Mouse (Mus musculus) ES-E14 (cell line): ENCODE data around the gene Clec2h. TPM values are rescaled to one million over a fixed set of nuclear protein-coding genes. Genes with fewer than 3 reads are reported as not detected.
"Not testable (repeated sequence)": the region's sequence is repeated elsewhere in the genome, so short reads cannot be mapped to it uniquely, and the experiment has no call there.

Experiments used
- DNase-seq: peaks from one replicate; pipeline ENCODE4 v3.0.0-alpha.2; 2013; ENCODE audit warnings: low read depth, low spot score
- H3K27ac ChIP-seq: 2 replicates; pipeline ENCODE4 v1.5.1; 2012; ENCODE audit warnings: low read depth, mild to moderate bottlenecking, low read length, moderate library complexity, mixed read lengths; ENCODE audit not compliant: poor library complexity, insufficient read depth, severe bottlenecking
- H3K36me3 ChIP-seq: 2 replicates; pipeline ENCODE4 v1.6.1; 2012; ENCODE audit warnings: mild to moderate bottlenecking, low read length, moderate library complexity, mixed read lengths; ENCODE audit not compliant: control insufficient read depth, poor library complexity, insufficient read depth, severe bottlenecking
- H3K4me1 ChIP-seq, 2 experiments: fragments of 150-350 bp in 1 of 2; sonication (generic) in 1 of 2; 2 replicates each; pipeline ENCODE4 v1.6.1; 2012; ENCODE audit warnings: low read length in 2 of 2, mild to moderate bottlenecking in 1 of 2, mixed read lengths in 1 of 2; ENCODE audit not compliant: control insufficient read depth in 2 of 2, insufficient read depth in 2 of 2, poor library complexity in 1 of 2
- H3K4me3 ChIP-seq, 2 experiments: fragments of 150-350 bp in 1 of 2; sonication (generic) in 1 of 2; 2 replicates each; pipeline ENCODE4 v1.5.1; 2012; ENCODE audit warnings: low read length in 2 of 2, low read depth in 1 of 2, mild to moderate bottlenecking in 1 of 2, mixed read lengths in 1 of 2; ENCODE audit not compliant: insufficient read depth in 1 of 2, poor library complexity in 1 of 2, severe bottlenecking in 1 of 2
- H3K9ac ChIP-seq: 2 replicates; pipeline ENCODE4 v1.6.1; 2012; ENCODE audit warnings: low read depth, mild to moderate bottlenecking, low read length, mixed read lengths; ENCODE audit not compliant: poor library complexity, insufficient read depth, severe bottlenecking
- H3K9me3 ChIP-seq: fragments of 150-350 bp; sonication (generic); 2 replicates; pipeline ENCODE4 v1.6.1; 2012; ENCODE audit warnings: low read depth, mild to moderate bottlenecking, low read length; ENCODE audit not compliant: control insufficient read depth, insufficient read depth
- CHD2 ChIP-seq: IDR thresholded peaks from 2 replicates; pipeline ENCODE4 v1.6.1; 2014; ENCODE audit warnings: mild to moderate bottlenecking, low read depth, low read length, inconsistent platforms
- HCFC1 ChIP-seq: IDR thresholded peaks from 2 replicates; pipeline ENCODE4 v1.6.1; 2012; ENCODE audit warnings: low read length, inconsistent platforms, borderline replicate concordance; ENCODE audit not compliant: insufficient read depth
- MAFK ChIP-seq: IDR thresholded peaks from 2 replicates; pipeline ENCODE4 v1.6.1; 2014; ENCODE audit warnings: mild to moderate bottlenecking, low read depth, low read length, inconsistent platforms; ENCODE audit not compliant: insufficient read depth
- ZC3H11A ChIP-seq: IDR thresholded peaks from 2 replicates; pipeline ENCODE4 v1.6.1; 2012; ENCODE audit warnings: low read depth, mild to moderate bottlenecking, inconsistent platforms, low read length, borderline replicate concordance
- ZNF384 ChIP-seq: IDR thresholded peaks from 2 replicates; pipeline ENCODE4 v1.6.1; 2012; ENCODE audit warnings: low read depth, low read length, inconsistent platforms
- in situ Hi-C, 2 experiments: fragments of 600-800 bp; cut with MboI; formaldehyde crosslinking; loops; one replicate each; pipeline ENCODE4 v1.15.1; 2025; ENCODE audit warnings: low sequenced_read_pairs in 2 of 2, inconsistent platforms in 1 of 2; ENCODE audit not compliant: unreplicated experiment in 2 of 2
- total RNA-seq: library from RNA; depleted of rRNA; stranded (reverse); fragments of 300-350 nt; gene quantifications from 2 replicates; pipeline ENCODE4 v1.2.3, GENCODE M21; 2012; rRNA removed

The Clec2h gene
- not detected in 2 replicates for total RNA-seq

DNA sequence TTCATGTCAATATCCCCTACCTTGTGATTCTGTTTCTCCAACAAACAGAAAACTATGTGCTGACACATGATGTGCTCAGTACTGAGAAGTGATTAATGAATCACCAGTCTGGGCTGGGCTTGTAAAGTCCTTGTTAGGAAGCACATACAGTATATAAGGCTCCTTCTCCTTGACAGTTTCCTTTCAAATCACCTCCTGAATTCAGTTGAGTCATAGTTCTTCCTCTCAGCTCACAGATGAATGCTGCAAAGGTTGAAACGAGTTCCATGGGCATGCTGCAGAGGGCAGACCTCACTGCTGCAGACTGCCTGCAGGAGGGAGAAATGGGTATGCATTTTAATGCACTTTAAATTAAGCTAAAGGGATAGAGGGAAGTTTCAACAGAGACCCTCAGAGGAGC is at the start of gene Clec2h:
TSS of gene Clec2h (plus strand) at position 180 of the 400 bp plus-strand sequence.
- H3K4me1 ChIP-seq = no peaks in the 10 kb centered on the region
- H3K36me3 ChIP-seq = no peaks in the 10 kb centered on the region
- H3K9ac ChIP-seq = no peak within 1 kb of the TSS
- no peak for DNase-seq
- no peak for TF ChIP-seq CHD2
- TF ChIP-seq ZC3H11A = no peak
- TF ChIP-seq MAFK = no peak
- TF ChIP-seq ZNF384 = no peak
- TF ChIP-seq HCFC1 = no peak
- no peak within 1 kb of the TSS for H3K27ac ChIP-seq
- in situ Hi-C loops = no loop called here
- H3K4me3 ChIP-seq = no peak within 1 kb of the TSS
- no peaks in the 10 kb centered on the region for H3K9me3 ChIP-seq

DNA sequence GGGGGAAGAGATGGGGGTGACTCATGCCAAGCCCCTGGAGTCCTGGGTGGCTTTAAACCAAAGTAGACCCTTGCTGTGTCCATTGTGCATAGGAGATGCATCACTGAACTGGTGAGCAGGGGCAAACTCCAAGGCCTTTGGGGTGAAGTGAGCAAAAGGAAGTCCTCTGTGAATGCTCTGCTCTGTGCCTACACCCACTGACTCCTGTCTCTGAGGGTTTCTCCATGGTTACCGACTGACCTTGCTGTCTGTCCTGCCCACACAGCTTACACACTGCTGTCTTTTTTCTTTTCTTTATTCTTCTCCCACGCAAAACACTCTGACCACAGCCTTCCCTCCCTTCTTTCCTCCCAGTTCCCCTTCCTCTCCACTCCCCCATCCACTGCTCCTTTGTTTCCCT is 39.5 kb upstream of the Clec2h start:
- no peak for TF ChIP-seq CHD2
- no peak for TF ChIP-seq ZC3H11A
- no peak for TF ChIP-seq ZNF384
- TF ChIP-seq MAFK = no peak
- no peak for TF ChIP-seq HCFC1
- in situ Hi-C loops = loop anchor here (5.0 kb wide), 2 partner anchors 165 to 170 kb away; partner anchors contain the start of gene Klrb1c (in 1 of the 2)
- Histone ChIP-seq H3K4me1 (no peaks in the 10 kb centered on the region), H3K27ac (no peak overlapping the region), H3K9ac (no peak overlapping the region), H3K9me3 (no peaks in the 10 kb centered on the region), H3K36me3 (no peaks in the 10 kb centered on the region), H3K4me3 (no peak overlapping the region)
- no peak for DNase-seq

DNA sequence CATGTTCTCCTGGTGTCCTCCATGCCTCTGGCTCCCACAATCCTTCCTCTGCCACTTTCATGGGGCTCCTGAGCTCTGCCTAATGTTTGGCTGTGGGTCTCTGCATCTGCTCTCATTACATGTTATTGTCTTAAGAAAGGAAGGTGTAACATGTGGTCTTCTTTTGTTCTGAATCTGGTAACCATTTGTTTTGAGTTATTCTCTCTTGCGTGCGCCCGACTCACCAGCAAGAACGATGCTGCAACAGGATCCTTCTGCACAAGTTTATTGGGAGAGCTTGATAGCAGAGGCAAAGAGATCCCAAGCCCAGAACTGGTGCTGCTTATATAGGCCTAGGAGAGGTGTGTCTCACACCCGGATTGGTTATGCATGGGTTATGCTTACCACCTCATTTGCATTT is 38.8 kb upstream of the Clec2h start, which contains the start of gene Klrb1a:
TSS of gene Klrb1a (minus strand) at position 101 of the 400 bp plus-strand sequence.
- in situ Hi-C loops = loop anchor here (5.0 kb wide), 2 partner anchors 164 to 169 kb away; partner anchors contain the start of gene Klrb1c (in 1 of the 2)
- H3K9me3 ChIP-seq, DNase-seq, H3K36me3 ChIP-seq, H3K9ac ChIP-seq, H3K27ac ChIP-seq, H3K4me3 ChIP-seq, H3K4me1 ChIP-seq: not testable (repeated sequence)

DNA sequence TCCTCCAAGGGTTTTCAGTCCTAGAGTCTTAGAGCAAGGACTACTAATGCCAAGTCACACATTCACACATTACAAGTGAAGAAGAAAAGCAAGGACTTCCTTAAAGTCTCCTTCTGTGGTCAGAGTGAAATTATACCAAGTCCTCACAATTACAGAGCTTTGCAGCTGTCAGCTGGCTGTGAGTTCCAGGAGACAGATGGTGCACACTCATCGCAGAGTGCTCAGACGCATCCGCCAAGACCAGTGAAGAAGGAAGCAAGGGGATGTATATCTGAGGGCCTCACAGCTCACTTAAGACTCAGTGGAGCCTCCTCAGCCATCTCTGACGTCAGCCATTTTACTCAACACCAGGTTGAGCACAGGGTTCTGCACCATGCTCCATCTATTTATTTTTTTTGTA is 37.8 kb upstream of the Clec2h start:
- H3K4me1 ChIP-seq = no peaks in the 10 kb centered on the region
- no peaks in the 10 kb centered on the region for H3K36me3 ChIP-seq
- no peak overlapping the region for H3K9ac ChIP-seq
- no peak for DNase-seq
- no peaks in the 10 kb centered on the region for H3K9me3 ChIP-seq
- in situ Hi-C loops = loop anchor here (5.0 kb wide), 2 partner anchors 163 to 168 kb away; partner anchors contain the start of gene Klrb1c (in 1 of the 2)
- no peak overlapping the region for H3K27ac ChIP-seq
- no peak overlapping the region for H3K4me3 ChIP-seq
- TF ChIP-seq ZC3H11A (no peak), CHD2 (no peak), MAFK (no peak), HCFC1 (no peak)

DNA sequence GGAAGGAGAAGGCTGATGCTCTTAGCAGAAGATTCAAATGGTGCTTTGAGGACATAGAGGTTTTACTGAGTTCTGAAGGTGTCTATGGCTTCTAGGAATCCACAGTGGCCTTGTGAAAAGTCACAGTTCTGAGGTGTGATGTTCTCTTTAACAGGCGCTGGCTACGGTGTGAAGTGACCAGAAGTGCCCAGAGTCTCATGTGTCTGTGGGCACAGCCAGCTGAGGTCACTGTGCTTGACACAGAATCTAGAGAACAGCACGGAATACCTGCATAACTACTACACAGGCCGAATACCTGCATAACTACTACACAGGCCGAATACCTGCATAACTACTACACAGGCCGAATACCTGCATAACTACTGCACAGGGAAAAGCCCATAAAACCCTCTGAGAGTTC is 36.9 kb upstream of the Clec2h start:
- H3K4me3 ChIP-seq, H3K4me1 ChIP-seq, H3K9me3 ChIP-seq, H3K27ac ChIP-seq, DNase-seq, H3K9ac ChIP-seq, in situ Hi-C loops, H3K36me3 ChIP-seq: not testable (repeated sequence)
